Comparison of ENCODE assay signal across 12 mouse cellular contexts in the genomic region with DNA sequence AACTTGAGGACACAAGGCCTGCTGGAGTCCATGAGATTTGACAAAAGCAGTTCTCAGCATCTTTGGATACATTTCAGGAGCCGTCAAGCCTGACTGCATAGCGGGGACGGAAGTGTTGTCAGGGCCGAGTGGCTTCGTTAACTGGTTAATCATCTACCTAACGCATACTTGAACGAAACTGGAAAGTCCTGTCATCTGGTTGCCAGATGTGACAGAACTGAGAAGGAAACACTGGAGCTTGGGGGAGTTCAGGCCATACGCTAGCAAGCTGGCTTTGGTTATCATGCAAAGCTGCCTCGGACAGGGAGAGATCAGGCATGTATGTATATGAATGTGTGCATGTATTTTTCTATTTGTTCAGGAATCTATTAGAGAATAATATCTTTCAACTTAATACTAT. TPM values are rescaled to one million over a fixed set of nuclear protein-coding genes. Genes with fewer than 3 reads are reported as not detected.
DNase-seq lines count a peak whose midpoint lies in the region; ATAC-seq and TF ChIP-seq lines count a peak whose summit lies in the region.
"Had no signal": no experiment of that assay in that cellular context is flagged by ENCODE, and none has a peak within 500 bp of the region (broad histone marks: within the 10 kb centered on the region; RNA-seq: fewer than 3 reads in every experiment).

No protein-coding gene starts in this region.

- H3K27me3 ChIP-seq in hindbrain, embryonic 11.5 days (ENCODE audit: control insufficient read depth, insufficient read depth, low read length): no peaks in the 10 kb centered on the region
- no peaks in the 10 kb centered on the region for H3K27me3 ChIP-seq in hindbrain, embryonic 12.5 days
- H3K27me3 ChIP-seq in limb, embryonic 10.5 days (ENCODE audit: low read depth, poor library complexity, severe bottlenecking): no peaks in the 10 kb centered on the region
- H3K27me3 ChIP-seq in splenic B cell, adult 2 months (ENCODE audit: control insufficient read depth, insufficient read depth, low read length, poor library complexity, severe bottlenecking): no peaks in the 10 kb centered on the region
- H3K27me3 ChIP-seq: midbrain, embryonic 12.5 days had no signal

- DNase-seq in hindbrain, embryonic 11.5 days (ENCODE audit: low spot score): peak; percentile 48
- peak; percentile 76 for DNase-seq in kidney, adult 11 months
- peak; percentile 79 for DNase-seq in limb, embryonic 10.5 days (ENCODE audit: low spot score)
- DNase-seq in splenic B cell, adult 2 months (ENCODE audit: low read depth, low spot score): peak; percentile 9
- no peak for DNase-seq in cerebellum, adult 8-10 months
- DNase-seq in layer of hippocampus, adult 2 months (ENCODE audit: low spot score in 2 of 2): no peak
- no peak for DNase-seq in heart, adult 11 months
- DNase-seq: adrenal gland, postnatal 14 days; cerebellum, adult 9-10 months had no signal

- WGBS in hindbrain, embryonic 11.5 days: 51% methylated on average over 9 of the region's 9 CpGs
- WGBS in hindbrain, embryonic 12.5 days: 39% methylated on average over 9 of the region's 9 CpGs
- WGBS in limb, embryonic 10.5 days: 21% methylated on average over 9 of the region's 9 CpGs

- no peaks in the 10 kb centered on the region for H3K36me3 ChIP-seq in hindbrain, embryonic 11.5 days (ENCODE audit: control insufficient read depth, insufficient read depth, low read length)
- H3K36me3 ChIP-seq in hindbrain, embryonic 12.5 days: no peaks in the 10 kb centered on the region
- no peaks in the 10 kb centered on the region for H3K36me3 ChIP-seq in limb, embryonic 10.5 days
- no peaks in the 10 kb centered on the region for H3K36me3 ChIP-seq in splenic B cell, adult 2 months (ENCODE audit: control insufficient read depth, insufficient read depth, low read length, poor library complexity, severe bottlenecking)
- H3K36me3 ChIP-seq: midbrain, embryonic 12.5 days had no signal

- ATAC-seq in hindbrain, embryonic 11.5 days (ENCODE audit: low FRiP score): no peak
- ATAC-seq in hindbrain, embryonic 12.5 days (ENCODE audit: low FRiP score): no peak

- TF ChIP-seq CTCF in layer of hippocampus, adult 2 months (conservative IDR thresholded peaks at IDR 0.05): no peak

- 0 out of 2 replicates have a peak, but pooled peaks cover 2% of the 10 kb centered on the region for H3K4me1 ChIP-seq in hindbrain, embryonic 11.5 days (replicated peaks; ENCODE audit: control insufficient read depth, insufficient read depth, low read length)
- H3K4me1 ChIP-seq in hindbrain, embryonic 12.5 days: peaks cover 4% of the 10 kb centered on the region
- H3K4me1 ChIP-seq in limb, embryonic 10.5 days: peaks cover 49% of the 10 kb centered on the region

- H3K4me3 ChIP-seq in hindbrain, embryonic 11.5 days (ENCODE audit: low read depth, low read length): no peak overlapping the region
- no peak overlapping the region for H3K4me3 ChIP-seq in hindbrain, embryonic 12.5 days
- no peak overlapping the region for H3K4me3 ChIP-seq in limb, embryonic 10.5 days
- no peak overlapping the region for H3K4me3 ChIP-seq in layer of hippocampus, adult 2 months
- H3K4me3 ChIP-seq: midbrain, embryonic 12.5 days had no signal

- no peaks in the 10 kb centered on the region for H3K9me3 ChIP-seq in hindbrain, embryonic 11.5 days (ENCODE audit: control insufficient read depth, low read length)
- no peaks in the 10 kb centered on the region for H3K9me3 ChIP-seq in hindbrain, embryonic 12.5 days (replicated peaks)
- H3K9me3 ChIP-seq in limb, embryonic 10.5 days (replicated peaks): no peaks in the 10 kb centered on the region

- H3K9ac ChIP-seq in hindbrain, embryonic 11.5 days (ENCODE audit: low read depth, low read length): no peak overlapping the region
- no peak overlapping the region for H3K9ac ChIP-seq in hindbrain, embryonic 12.5 days
- H3K9ac ChIP-seq: hindbrain, embryonic 14.5 days; midbrain, embryonic 12.5 days had no signal

- no peak overlapping the region for H3K4me2 ChIP-seq in hindbrain, embryonic 11.5 days (replicated peaks; ENCODE audit: low read depth, low read length)
- H3K4me2 ChIP-seq in hindbrain, embryonic 12.5 days (replicated peaks): no peak overlapping the region
- H3K4me2 ChIP-seq: hindbrain, embryonic 14.5 days; midbrain, embryonic 12.5 days had no signal

- H3K27ac ChIP-seq in hindbrain, embryonic 11.5 days (ENCODE audit: low read depth, low read length): no peak overlapping the region
- H3K27ac ChIP-seq in hindbrain, embryonic 12.5 days: no peak overlapping the region
- H3K27ac ChIP-seq in limb, embryonic 10.5 days: peak overlapping the region; percentile 81
- no peak overlapping the region for H3K27ac ChIP-seq in layer of hippocampus, adult 2 months
- H3K27ac ChIP-seq: hindbrain, embryonic 14.5 days; midbrain, embryonic 12.5 days had no signal

RNA-seq across cellular contexts. Expression of a gene that starts 45.8 kb away (rescaled TPM):
- polyA plus RNA-seq in hindbrain, embryonic 11.5 days (2014; fragmentation: Nextera tagmentation; extraction: Ambion mirVana): 76.6 and 82.7 TPM in 2 replicates
- 93.4 and 107 TPM in 2 replicates for polyA plus RNA-seq in hindbrain, embryonic 12.5 days (2016; fragmentation: Nextera tagmentation; extraction: Ambion mirVana)
- polyA plus RNA-seq in limb, embryonic 10.5 days (2016; fragmentation: Nextera tagmentation; extraction: Ambion mirVana): 39.8 and 41.4 TPM in 2 replicates
- total RNA-seq in layer of hippocampus, adult 2 months (2021): 100 to 1,000 TPM; 221 to 227 TPM

Comparison
In these comparisons a context has a peak if more than half of its experiments do, and no peak if none do; other contexts are left out.
1. DNase-seq: peak in hindbrain, embryonic 11.5 days (single experiment), kidney, adult 11 months (single experiment), limb, embryonic 10.5 days (single experiment) and splenic B cell, adult 2 months (single experiment); none in cerebellum, adult 8-10 months (single experiment), layer of hippocampus, adult 2 months (0 of 2) and heart, adult 11 months (single experiment).